Mouse (Mus musculus): ENCODE results near the gene Slc45a1. TPM values are rescaled to one million over a fixed set of nuclear protein-coding genes. Genes with fewer than 3 reads are reported as not detected.

Slc45a1 gene
- total and polyA plus RNA-seq, 2 experiments from 2014 or later = not detected

- no peak overlapping the region for H3K4me2 ChIP-seq (ENCODE audit: low read depth, low read length)
- no peaks in the 10 kb centered on the region for H3K9me3 ChIP-seq (replicated peaks; ENCODE audit: control insufficient read depth, low read length)
- no peak overlapping the region for H3K27ac ChIP-seq (ENCODE audit: low read depth)
- no peaks in the 10 kb centered on the region for H3K4me1 ChIP-seq (ENCODE audit: control insufficient read depth, insufficient read depth)
- H3K27me3 ChIP-seq (ENCODE audit: control insufficient read depth, insufficient read depth, low read length) = peaks cover 26% of the 10 kb centered on the region
- no peak overlapping the region for H3K9ac ChIP-seq (replicated peaks; ENCODE audit: low read depth, low read length)
- no peak overlapping the region for H3K4me3 ChIP-seq (ENCODE audit: low read depth, low read length)
- 4% methylated on average over 17 of the region's 17 CpGs for WGBS
- peak; percentile 92 for TF ChIP-seq CTCF (IDR thresholded peaks at IDR 0.05; ENCODE audit: low read depth)
- no peak for TF ChIP-seq EP300 (IDR thresholded peaks at IDR 0.05; ENCODE audit: low read depth)
- no peaks in the 10 kb centered on the region for H3K36me3 ChIP-seq (replicated peaks; ENCODE audit: control insufficient read depth, insufficient read depth, low read length)
- peak; percentile 75 for ATAC-seq (ENCODE audit: insufficient read depth, low read depth)
- peak; percentile 87 for DNase-seq (ENCODE audit: low spot score)
These were observed 4.0 kb upstream of the Slc45a1 start for GRCm38 (mm10) chr4:150655989-150656388.

DNA sequence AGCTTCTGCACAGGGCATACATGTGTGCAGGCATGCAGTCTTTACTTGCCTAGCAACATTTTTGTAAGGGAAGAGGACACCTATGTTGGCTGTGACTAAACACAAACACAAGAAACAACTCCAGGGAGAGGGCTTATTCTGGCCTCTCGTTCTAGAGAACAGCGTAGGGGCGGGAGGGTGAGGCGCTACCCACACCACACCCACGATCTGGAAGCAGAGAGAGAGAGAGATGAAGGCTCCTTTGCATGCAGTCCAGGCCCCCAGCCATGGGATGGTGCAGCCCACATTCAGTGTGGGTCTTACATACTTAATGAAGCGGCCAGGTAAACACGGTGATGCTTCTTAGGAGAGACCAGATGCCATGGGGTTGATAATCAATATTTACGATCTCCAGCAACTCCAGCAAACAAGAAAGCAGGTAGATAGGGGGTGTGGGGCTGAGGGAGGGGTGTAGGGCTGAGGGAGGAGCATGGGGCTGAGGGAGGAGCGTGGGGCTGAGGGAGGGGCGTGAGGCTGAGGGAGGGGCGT is 1.2 kb upstream of the Slc45a1 start:
- no peak overlapping the region for H3K27ac ChIP-seq (ENCODE audit: low read depth)
- no peak overlapping the region for H3K9ac ChIP-seq (replicated peaks; ENCODE audit: low read depth, low read length)
- no peak overlapping the region for H3K4me3 ChIP-seq (ENCODE audit: low read depth, low read length)
- DNase-seq (ENCODE audit: low spot score) (no peak), ATAC-seq (ENCODE audit: insufficient read depth, low read depth) (no peak)
- no peak overlapping the region for H3K4me2 ChIP-seq (ENCODE audit: low read depth, low read length)
- peaks cover 32% of the 10 kb centered on the region for H3K27me3 ChIP-seq (ENCODE audit: control insufficient read depth, insufficient read depth, low read length)
- TF ChIP-seq CTCF (IDR thresholded peaks at IDR 0.05; ENCODE audit: low read depth) (no peak), EP300 (IDR thresholded peaks at IDR 0.05; ENCODE audit: low read depth) (no peak)
- WGBS = 49% methylated on average over 11 of the region's 11 CpGs
- H3K9me3 ChIP-seq (replicated peaks; ENCODE audit: control insufficient read depth, low read length) = no peaks in the 10 kb centered on the region
- no peaks in the 10 kb centered on the region for H3K4me1 ChIP-seq (ENCODE audit: control insufficient read depth, insufficient read depth)
- no peaks in the 10 kb centered on the region for H3K36me3 ChIP-seq (replicated peaks; ENCODE audit: control insufficient read depth, insufficient read depth, low read length)

- Histone ChIP-seq H3K4me3 (ENCODE audit: low read depth, low read length) (no peak overlapping the region), H3K36me3 (replicated peaks; ENCODE audit: control insufficient read depth, insufficient read depth, low read length) (no peaks in the 10 kb centered on the region), H3K4me1 (ENCODE audit: control insufficient read depth, insufficient read depth) (no peaks in the 10 kb centered on the region), H3K4me2 (ENCODE audit: low read depth, low read length) (no peak overlapping the region), H3K27ac (ENCODE audit: low read depth) (no peak overlapping the region), H3K27me3 (ENCODE audit: control insufficient read depth, insufficient read depth, low read length) (peaks cover 29% of the 10 kb centered on the region), H3K9me3 (replicated peaks; ENCODE audit: control insufficient read depth, low read length) (no peaks in the 10 kb centered on the region), H3K9ac (replicated peaks; ENCODE audit: low read depth, low read length) (no peak overlapping the region)
- DNase-seq (ENCODE audit: low spot score) (no peak), ATAC-seq (ENCODE audit: insufficient read depth, low read depth) (no peak)
- TF ChIP-seq CTCF (IDR thresholded peaks at IDR 0.05; ENCODE audit: low read depth) = no peak
- no peak for TF ChIP-seq EP300 (IDR thresholded peaks at IDR 0.05; ENCODE audit: low read depth)
- WGBS = 61% methylated on average over 5 of the region's 5 CpGs
These were observed 2.6 kb downstream of the Slc45a1 start for GRCm38 (mm10) chr4:150649327-150649726.

- Histone ChIP-seq H3K4me2 (ENCODE audit: low read depth, low read length) (no peak overlapping the region), H3K4me1 (ENCODE audit: control insufficient read depth, insufficient read depth) (no peaks in the 10 kb centered on the region), H3K4me3 (ENCODE audit: low read depth, low read length) (no peak overlapping the region), H3K36me3 (replicated peaks; ENCODE audit: control insufficient read depth, insufficient read depth, low read length) (no peaks in the 10 kb centered on the region), H3K9ac (replicated peaks; ENCODE audit: low read depth, low read length) (no peak overlapping the region), H3K9me3 (replicated peaks; ENCODE audit: control insufficient read depth, low read length) (no peaks in the 10 kb centered on the region), H3K27ac (ENCODE audit: low read depth) (no peak overlapping the region), H3K27me3 (ENCODE audit: control insufficient read depth, insufficient read depth, low read length) (no peaks in the 10 kb centered on the region)
- ATAC-seq (ENCODE audit: insufficient read depth, low read depth) (no peak), DNase-seq (ENCODE audit: low spot score) (no peak)
- TF ChIP-seq CTCF (IDR thresholded peaks at IDR 0.05; ENCODE audit: low read depth) = no peak
- 85% methylated on average over 9 of the region's 9 CpGs for WGBS
These were observed 7.7 kb downstream of the Slc45a1 start for GRCm38 (mm10) chr4:150644299-150644698.

GRCm38 (mm10) chr4:150636635-150637034 is 15.3 kb downstream of the Slc45a1 start:
- no peak for TF ChIP-seq EP300 (IDR thresholded peaks at IDR 0.05; ENCODE audit: low read depth)
- no peak for TF ChIP-seq CTCF (IDR thresholded peaks at IDR 0.05; ENCODE audit: low read depth)
- no peaks in the 10 kb centered on the region for H3K36me3 ChIP-seq (replicated peaks; ENCODE audit: control insufficient read depth, insufficient read depth, low read length)

DNA sequence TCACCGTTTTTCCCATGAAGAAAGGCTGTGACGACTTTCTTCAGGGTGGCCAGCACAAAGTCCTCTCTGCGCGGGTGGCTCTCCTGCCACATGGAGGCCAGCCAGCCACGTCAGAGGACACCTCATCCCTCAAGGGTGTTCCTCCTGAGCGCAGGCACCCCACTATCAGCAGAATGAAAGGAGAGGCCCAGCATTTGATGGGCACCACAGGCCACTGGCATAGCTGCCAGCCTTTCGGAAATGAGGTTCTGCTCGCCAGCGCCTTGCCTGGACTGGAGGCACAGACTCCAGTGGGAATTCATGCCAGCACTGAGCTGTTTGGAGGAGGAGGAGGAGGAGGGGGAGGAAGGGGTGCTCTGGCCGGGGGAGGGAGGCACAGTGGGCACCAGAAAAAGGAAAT is 16.4 kb downstream of the Slc45a1 start:
- Histone ChIP-seq H3K4me1 (ENCODE audit: control insufficient read depth, insufficient read depth) (no peaks in the 10 kb centered on the region), H3K27me3 (ENCODE audit: control insufficient read depth, insufficient read depth, low read length) (no peaks in the 10 kb centered on the region), H3K4me2 (ENCODE audit: low read depth, low read length) (no peak overlapping the region), H3K36me3 (replicated peaks; ENCODE audit: control insufficient read depth, insufficient read depth, low read length) (no peaks in the 10 kb centered on the region), H3K27ac (ENCODE audit: low read depth) (no peak overlapping the region), H3K4me3 (ENCODE audit: low read depth, low read length) (no peak overlapping the region), H3K9ac (replicated peaks; ENCODE audit: low read depth, low read length) (no peak overlapping the region), H3K9me3 (replicated peaks; ENCODE audit: control insufficient read depth, low read length) (no peaks in the 10 kb centered on the region)
- WGBS = 75% methylated on average over 10 of the region's 10 CpGs
- DNase-seq (ENCODE audit: low spot score) (no peak), ATAC-seq (ENCODE audit: insufficient read depth, low read depth) (no peak)
- no peak for TF ChIP-seq EP300 (IDR thresholded peaks at IDR 0.05; ENCODE audit: low read depth)
- TF ChIP-seq CTCF (IDR thresholded peaks at IDR 0.05; ENCODE audit: low read depth) = no peak

More at GRCm38 (mm10) chr4:150636635-150637034, 15.3 kb downstream of the Slc45a1 start:
- DNase-seq (ENCODE audit: low spot score) = no peak
- 79% methylated on average over 6 of the region's 6 CpGs for WGBS
- no peaks in the 10 kb centered on the region for H3K9me3 ChIP-seq (replicated peaks; ENCODE audit: control insufficient read depth, low read length)
- ATAC-seq (ENCODE audit: insufficient read depth, low read depth) = no peak
- H3K27ac ChIP-seq (ENCODE audit: low read depth) = no peak overlapping the region
- no peaks in the 10 kb centered on the region for H3K27me3 ChIP-seq (ENCODE audit: control insufficient read depth, insufficient read depth, low read length)
- H3K4me2 ChIP-seq (ENCODE audit: low read depth, low read length) = no peak overlapping the region
- no peak overlapping the region for H3K9ac ChIP-seq (replicated peaks; ENCODE audit: low read depth, low read length)
- no peaks in the 10 kb centered on the region for H3K4me1 ChIP-seq (ENCODE audit: control insufficient read depth, insufficient read depth)
- no peak overlapping the region for H3K4me3 ChIP-seq (ENCODE audit: low read depth, low read length)
